Mouse (Mus musculus): ENCODE data around the gene Nyap1. TPM values are rescaled to one million over a fixed set of nuclear protein-coding genes. Genes with fewer than 3 reads are reported as not detected.

Nyap1 gene
- total RNA-seq, 2 experiments from 2014 or later = 3.1 to 3.2 TPM

DNA sequence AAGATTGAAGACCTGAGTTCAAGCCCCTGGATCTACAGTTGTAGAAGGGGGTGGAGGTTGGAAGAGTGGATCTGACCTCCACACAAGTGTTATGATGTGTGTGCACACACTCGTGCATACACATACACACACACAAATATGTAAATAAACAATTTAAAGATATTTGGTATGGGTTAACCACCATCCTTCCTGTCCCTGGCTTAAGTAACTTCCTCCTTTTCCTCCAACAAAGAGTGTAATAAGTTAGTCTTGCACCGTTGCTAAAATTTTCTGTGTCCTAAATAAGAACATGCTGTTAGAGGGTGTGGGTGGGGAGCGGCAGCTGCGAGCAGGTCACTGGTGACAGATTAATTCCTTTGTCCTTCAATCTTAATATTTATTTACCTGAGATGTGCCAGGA is 45.5 kb downstream of the Nyap1 start:
- DNase-seq = no peak

DNA sequence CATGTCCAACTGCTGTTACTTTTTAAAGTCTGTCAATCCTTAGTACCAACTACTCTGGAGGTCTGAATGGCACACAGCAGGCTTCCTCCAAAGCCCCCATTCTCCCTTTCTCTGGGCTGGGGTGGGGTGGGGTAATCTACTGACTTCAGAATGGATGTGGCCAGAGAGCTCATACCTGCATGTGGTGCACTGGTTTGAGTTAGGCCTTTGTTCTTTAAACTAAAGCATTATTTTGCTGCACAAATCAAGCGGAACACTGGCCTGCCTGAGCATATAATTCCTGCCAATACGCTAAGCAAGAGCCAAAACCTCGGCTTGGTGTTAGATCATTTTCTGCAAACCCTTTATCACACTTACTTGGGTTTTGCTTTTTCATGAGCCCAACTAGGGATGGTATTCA is 46.6 kb downstream of the Nyap1 start:
- no peak for DNase-seq

DNA sequence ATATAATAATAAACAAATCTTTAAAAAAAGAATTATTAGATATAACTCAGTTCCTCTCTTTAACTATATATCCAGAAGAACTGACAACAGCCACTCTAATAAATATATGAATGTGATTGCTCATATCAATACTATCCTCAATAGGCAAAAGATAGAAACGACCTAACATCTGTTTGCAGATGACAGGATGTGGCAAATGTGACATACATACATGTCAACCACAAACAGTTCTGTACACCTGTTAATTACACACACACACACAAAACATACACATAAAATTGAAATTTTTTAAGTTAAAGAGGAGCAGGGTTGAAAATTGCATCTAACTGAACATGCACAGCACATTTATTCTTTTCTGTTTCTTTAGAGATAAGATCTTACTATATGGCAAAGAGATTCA is 49.5 kb downstream of the Nyap1 start:
- DNase-seq = no peak

DNA sequence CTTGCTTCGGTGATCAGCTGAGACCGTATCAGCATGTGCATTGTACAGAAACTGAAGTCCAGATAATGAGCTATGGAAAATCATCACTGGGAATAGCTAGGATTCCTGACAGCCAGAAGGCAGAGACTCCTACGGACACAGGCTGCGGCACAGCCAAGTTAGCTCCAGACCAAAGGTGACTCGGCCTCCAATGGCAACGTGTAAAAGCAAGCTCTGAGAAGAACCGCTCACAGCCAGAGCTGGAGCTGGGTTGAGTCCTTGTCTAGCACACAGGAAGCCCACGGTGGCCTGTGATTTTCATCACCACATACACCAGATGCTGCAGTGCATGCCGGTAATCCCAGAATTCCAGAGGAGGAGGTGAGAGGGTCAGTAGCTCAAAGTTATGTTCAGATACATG is 50.9 kb downstream of the Nyap1 start:
- DNase-seq = no peak

DNA sequence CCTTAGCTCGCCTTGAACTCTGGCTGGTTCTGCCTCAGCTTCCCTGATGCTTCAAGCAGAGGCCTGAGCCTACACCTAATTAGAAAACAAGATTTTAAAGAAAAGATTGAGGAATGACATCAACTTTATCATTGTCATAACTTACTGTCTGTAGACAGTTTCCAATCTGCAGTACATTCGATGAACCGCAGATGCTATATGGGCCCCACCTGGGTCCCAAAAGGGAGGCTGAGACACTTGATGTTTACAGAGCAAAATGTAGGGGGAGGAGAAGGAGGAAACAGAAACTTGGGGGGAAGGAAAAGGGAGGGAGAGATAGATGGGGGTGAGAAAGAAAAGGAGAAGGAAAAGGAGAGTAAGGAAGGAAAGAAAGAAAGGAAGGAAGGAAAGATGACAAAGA is 51.4 kb downstream of the Nyap1 start:
- DNase-seq = no peak

DNA sequence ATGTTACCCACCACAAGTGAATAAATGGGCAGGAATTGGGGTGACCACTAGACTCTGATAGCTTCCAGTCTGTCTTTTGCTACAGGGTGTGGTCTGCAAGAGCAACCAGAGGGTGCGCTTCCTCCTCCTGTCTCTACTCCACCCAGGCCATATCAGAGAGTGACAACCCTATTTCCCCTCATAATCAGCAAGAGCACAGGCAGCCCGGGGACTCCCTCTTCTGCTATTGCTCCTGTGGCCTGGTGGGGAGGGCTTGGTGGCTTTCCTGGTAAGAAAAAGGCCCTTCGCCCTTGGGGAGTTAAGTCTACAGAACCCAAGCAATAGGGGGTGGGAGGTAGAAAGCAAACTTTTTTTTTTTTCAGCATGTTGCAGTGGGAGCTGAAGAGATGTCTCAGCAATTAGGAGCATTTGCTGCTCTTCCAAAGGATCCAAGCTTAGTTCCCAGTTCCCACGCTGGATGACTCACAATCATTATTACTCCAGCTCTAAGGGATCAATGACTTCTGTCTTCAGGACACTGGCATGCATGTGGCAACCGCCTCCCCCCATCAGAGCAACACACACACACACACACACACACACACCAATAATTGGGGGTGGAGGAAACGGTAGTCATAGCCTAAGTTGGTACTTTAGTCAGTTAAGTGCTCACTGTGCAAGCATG is 55.1 kb downstream of the Nyap1 start:
- DNase-seq = no peak

DNA sequence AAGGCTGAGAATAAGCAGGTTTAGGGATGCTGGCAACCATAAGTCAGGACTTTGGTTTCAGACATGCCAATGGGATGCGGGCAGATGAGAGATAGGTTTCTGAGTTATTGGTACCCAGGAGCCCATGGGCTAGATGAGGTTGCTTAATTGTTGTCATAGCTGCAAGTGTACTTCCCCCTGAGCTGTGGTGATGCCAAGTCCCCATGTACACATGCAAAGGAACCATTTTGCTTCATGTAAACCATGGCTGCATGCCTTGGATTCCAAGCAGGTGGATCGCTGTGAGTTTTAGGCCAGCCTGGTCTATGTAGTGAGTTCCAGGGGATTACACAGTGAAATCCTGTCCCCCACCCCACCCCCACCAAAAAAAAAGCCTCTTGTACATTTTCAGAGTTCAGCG is 55.8 kb downstream of the Nyap1 start:
- DNase-seq = no peak

DNA sequence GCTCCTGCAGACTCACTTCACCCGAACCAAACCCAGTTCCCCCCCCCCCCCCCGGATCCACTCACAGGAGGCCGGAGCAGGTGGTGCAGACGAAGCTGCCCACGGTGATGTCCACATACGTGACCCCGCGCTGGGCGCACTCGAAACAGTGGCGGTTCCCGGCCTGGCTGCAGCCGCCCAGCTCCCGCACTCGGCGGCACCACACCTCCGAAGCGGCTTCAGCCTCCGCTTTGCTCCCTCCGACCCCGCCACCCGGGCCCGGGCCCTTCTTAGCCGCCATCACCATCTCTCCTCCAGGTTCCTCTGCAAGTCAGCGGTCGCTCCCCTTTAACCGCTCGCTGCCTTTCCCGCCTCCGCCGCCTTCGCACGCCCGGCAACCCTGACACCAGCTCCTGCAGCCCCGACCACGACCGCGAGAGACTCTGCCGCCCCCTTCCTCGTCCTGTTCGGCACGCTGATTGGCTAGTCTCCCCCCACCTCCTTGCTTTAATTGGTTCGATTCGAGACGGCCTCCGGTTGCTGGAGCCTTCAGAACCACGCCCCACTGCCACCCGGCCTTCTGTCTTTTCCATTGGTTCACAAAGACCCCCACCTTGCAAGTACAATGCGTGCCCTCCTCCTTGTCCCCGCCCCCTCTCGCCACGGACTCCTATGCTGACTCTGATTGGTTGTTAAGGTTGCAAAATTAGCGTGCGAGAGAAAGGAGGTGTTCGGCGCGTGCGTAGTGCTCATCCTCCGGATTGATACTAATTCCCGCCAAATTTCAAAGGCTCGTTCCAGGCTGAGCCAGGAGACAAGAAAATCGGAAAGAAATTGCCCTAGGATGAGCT is 56.9 kb downstream of the Nyap1 start, which contains the start of gene Agfg2:
Gene Agfg2, minus strand, starts transcription at position 433 of the 830 bp plus-strand sequence.
- peak; percentile 99 for DNase-seq

DNA sequence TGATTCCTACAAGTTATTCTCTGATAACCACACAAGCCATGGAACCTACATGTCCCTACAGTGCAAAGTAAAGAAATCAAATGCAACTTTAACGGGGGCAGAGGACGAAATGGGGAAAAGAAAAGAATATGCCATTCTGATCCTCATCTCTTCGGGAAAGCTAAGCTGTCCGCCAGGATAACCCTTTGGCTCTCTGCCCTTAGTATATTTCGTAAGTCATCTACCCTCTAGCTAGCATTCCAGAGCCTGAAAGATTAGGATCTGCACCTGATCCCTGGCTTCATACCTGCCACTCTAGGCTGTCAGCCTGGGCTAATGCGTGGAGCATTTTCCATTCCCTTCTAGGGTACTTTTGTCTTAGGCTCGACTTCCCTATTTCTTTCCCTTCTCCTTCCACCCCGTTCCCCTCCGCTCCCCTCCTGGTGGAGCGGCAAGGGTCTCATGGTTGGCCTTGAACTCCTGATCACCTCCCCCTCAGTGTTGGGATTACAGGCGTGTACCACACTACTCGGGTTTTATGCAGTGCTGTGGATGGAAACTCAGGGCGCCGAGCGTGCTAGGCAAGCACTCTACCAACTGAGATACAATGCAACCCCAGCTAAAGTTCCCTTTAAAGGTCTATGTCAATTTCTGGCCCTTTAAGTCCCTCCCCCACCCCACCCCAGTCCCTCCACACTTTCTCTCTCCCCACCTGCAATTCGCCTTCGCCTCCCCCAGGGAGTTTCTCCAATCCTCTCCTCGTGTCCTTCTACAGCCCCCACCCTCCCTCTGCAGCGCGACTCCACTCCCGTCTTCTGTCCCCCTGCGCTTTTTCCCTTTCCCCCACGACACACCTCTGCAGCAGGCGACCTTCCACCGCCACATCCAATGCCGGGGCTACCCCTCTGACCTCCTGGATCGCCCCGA is 57.8 kb downstream of the Nyap1 start:
- DNase-seq = peak in 1 of 2 experiments; percentile 36

DNA sequence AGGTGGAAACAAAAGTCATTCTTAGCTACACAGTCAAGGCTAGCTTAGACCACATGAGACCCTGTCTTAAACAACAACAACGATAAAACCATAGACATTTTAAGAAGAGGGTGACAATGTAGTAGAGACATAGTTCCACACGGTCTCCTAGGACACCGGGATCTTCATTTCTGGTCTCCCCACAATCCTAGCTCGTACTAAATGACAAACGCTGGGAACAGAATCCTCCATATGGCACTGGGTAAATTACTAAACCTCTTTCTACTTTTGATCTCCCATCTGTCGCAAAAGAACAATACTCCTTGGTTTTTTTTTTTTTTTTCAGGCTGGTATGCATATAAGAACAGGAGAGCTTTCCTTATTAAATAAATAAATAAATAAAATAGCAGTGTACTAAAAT is 58.9 kb downstream of the Nyap1 start:
- DNase-seq = no peak

Other genes starting within 250 kb of the Nyap1 start
- 10 to 100 TPM; 25.6 to 27.0 TPM for gene Pop7, start 239.1 kb downstream of the Nyap1 start, total RNA-seq (2021)
- 10 to 100 TPM; 32.0 to 32.8 TPM for gene Gigyf1, start 223.1 kb downstream of the Nyap1 start, total RNA-seq (2021)
- not detected for gene Epo, start 208.4 kb downstream of the Nyap1 start, total RNA-seq (2021)
- 100 to 1,000 TPM; 544 to 638 TPM for gene Gnb2, start 208.1 kb downstream of the Nyap1 start, total RNA-seq (2021)
- gene Actl6b, start 188.1 kb downstream of the Nyap1 start, total RNA-seq (2021) = 1 to 10 TPM; 2.6 to 3.3 TPM
- 1 to 10 TPM in 1 of 2 experiments, under 1 TPM in 1; 0.95 to 1.1 TPM for gene Tfr2, start 171.8 kb downstream of the Nyap1 start, total RNA-seq (2021)
- gene Mospd3, start 140.5 kb downstream of the Nyap1 start, total RNA-seq (2021) = 10 to 100 TPM; 45.6 to 47.8 TPM
- gene Pcolce, start 127.8 kb downstream of the Nyap1 start, total RNA-seq (2021) = 100 to 1,000 TPM; 874 to 904 TPM
- gene Fbxo24, start 112.6 kb downstream of the Nyap1 start, total RNA-seq (2021) = 1 to 10 TPM in 1 of 2 experiments, under 1 TPM in 1; 0.93 to 1.7 TPM
- gene Lrch4, start 112.5 kb downstream of the Nyap1 start, total RNA-seq (2021) = 10 to 100 TPM; 23.5 to 36.1 TPM
- gene Gm20605, start 112.4 kb downstream of the Nyap1 start, total RNA-seq (2021) = 1 to 10 TPM; 7.9 to 9.6 TPM
- 1 to 10 TPM; 1.9 to 7.8 TPM for gene Sap25, start 100.3 kb downstream of the Nyap1 start, total RNA-seq (2021)
- 1 to 10 TPM; 4.8 to 6.2 TPM for gene Irs3, start 95.9 kb downstream of the Nyap1 start, total RNA-seq (2021)
- 10 to 100 TPM; 30.4 to 30.6 TPM for gene Agfg2, start 56.9 kb downstream of the Nyap1 start, total RNA-seq (2021)
- gene Tsc22d4, start 4.1 kb upstream of the Nyap1 start, total RNA-seq (2021) = 10 to 100 TPM; 79.5 to 84.6 TPM
- 10 to 100 TPM; 24.6 to 28.4 TPM for gene Ppp1r35, start 37.2 kb upstream of the Nyap1 start, total RNA-seq (2021)
- 10 to 100 TPM; 52.0 to 56.4 TPM for gene Mepce, start 46.0 kb upstream of the Nyap1 start, total RNA-seq (2021)
- gene Zcwpw1, start 46.2 kb upstream of the Nyap1 start, total RNA-seq (2021) = 1 to 10 TPM; 2.3 to 3.0 TPM
- 1 to 10 TPM; 2.4 to 3.9 TPM for gene Pilra, start 94.7 kb upstream of the Nyap1 start, total RNA-seq (2021)
- 1 to 10 TPM; 1.3 to 1.5 TPM for gene Pilrb1, start 116.5 kb upstream of the Nyap1 start, total RNA-seq (2021)
- 1 to 10 TPM in 1 of 2 experiments, under 1 TPM in 1; 0.76 to 1.4 TPM for gene Pilrb2, start 130.2 kb upstream of the Nyap1 start, total RNA-seq (2021)
- under 1 TPM; 0.13 to 0.33 TPM for gene Cyp3a13, start 180.0 kb upstream of the Nyap1 start, total RNA-seq (2021)
- under 1 TPM; 0.13 to 0.36 TPM for gene Gjc3, start 221.5 kb upstream of the Nyap1 start, total RNA-seq (2021)
- gene Azgp1, start 239.9 kb upstream of the Nyap1 start, total RNA-seq (2021) = under 1 TPM; 0.49 to 0.79 TPM

Measured in adrenal gland, postnatal 36 days (tissue).